Mouse (Mus musculus) cerebellum, adult 8-10 months (tissue): ENCODE results near the gene Gm20388.

Source experiments
- DNase-seq: peaks from one replicate; pipeline ENCODE4 v3.0.0; 2022

The Gm20388 gene

GRCm38 (mm10) chr8:122918438-122919107 lies 3007.9 kb downstream of the Gm20388 start:
- DNase-seq: no peak

- no peak for DNase-seq
Measured at GRCm38 (mm10) chr8:122920890-122921289, 3010.2 kb downstream of the Gm20388 start.

- DNase-seq: no peak
Measured at GRCm38 (mm10) chr8:122922945-122923344, 3012.3 kb downstream of the Gm20388 start.

- DNase-seq: no peak
Measured at GRCm38 (mm10) chr8:122923431-122924090, 3012.9 kb downstream of the Gm20388 start.

GRCm38 (mm10) chr8:122924091-122924490 lies 3013.4 kb downstream of the Gm20388 start:
- DNase-seq: no peak

- no peak for DNase-seq
Measured at GRCm38 (mm10) chr8:122925939-122926722, 3015.5 kb downstream of the Gm20388 start.

- DNase-seq: no peak
Measured at GRCm38 (mm10) chr8:122926782-122927181, 3016.1 kb downstream of the Gm20388 start.

GRCm38 (mm10) chr8:122927841-122928240 lies 3017.2 kb downstream of the Gm20388 start:
- no peak for DNase-seq

GRCm38 (mm10) chr8:122928631-122929224 lies 3018.1 kb downstream of the Gm20388 start:
- DNase-seq: no peak

GRCm38 (mm10) chr8:122931834-122932560 lies 3021.4 kb downstream of the Gm20388 start:
- DNase-seq: no peak

- DNase-seq: no peak
Measured at GRCm38 (mm10) chr8:122932561-122932959, 3021.9 kb downstream of the Gm20388 start.

- DNase-seq: no peak
Measured at GRCm38 (mm10) chr8:122933973-122934372, 3023.3 kb downstream of the Gm20388 start.

- no peak for DNase-seq
Measured at GRCm38 (mm10) chr8:122935118-122935517, 3024.5 kb downstream of the Gm20388 start.

- no peak for DNase-seq
Measured at GRCm38 (mm10) chr8:122935912-122936311, 3025.3 kb downstream of the Gm20388 start.

- no peak for DNase-seq
Measured at GRCm38 (mm10) chr8:122937545-122938053, 3027.0 kb downstream of the Gm20388 start.

GRCm38 (mm10) chr8:122938170-122938569 lies 3027.5 kb downstream of the Gm20388 start:
- no peak for DNase-seq

- no peak for DNase-seq
Measured at GRCm38 (mm10) chr8:122938591-122938990, 3027.9 kb downstream of the Gm20388 start.

GRCm38 (mm10) chr8:122942803-122943713 lies 3032.4 kb downstream of the Gm20388 start:
- no peak for DNase-seq

- no peak for DNase-seq
Measured at GRCm38 (mm10) chr8:122945775-122946174, 3035.1 kb downstream of the Gm20388 start.

GRCm38 (mm10) chr8:122949701-122950100 lies 3039.1 kb downstream of the Gm20388 start:
- no peak for DNase-seq

- no peak for DNase-seq
Measured at GRCm38 (mm10) chr8:122951456-122951855, 3040.8 kb downstream of the Gm20388 start.
